7 mouse cellular contexts compared by ENCODE assay signal in genomic region chr19:45058113-45058839, GRCm38 (mm10). TPM values are rescaled to one million over a fixed set of nuclear protein-coding genes. Genes with fewer than 3 reads are reported as not detected.
DNase-seq lines count a peak whose midpoint lies in the region; ATAC-seq and TF ChIP-seq lines count a peak whose summit lies in the region.

No protein-coding gene starts in this region.

- peak; percentile 92 for DNase-seq in adrenal gland, adult 8-10 months
- peak; percentile 99 for DNase-seq in embryo, embryonic 9.5 days (ENCODE audit: extremely low spot score)
- DNase-seq in gonadal fat pad, adult 2 months (ENCODE audit: low read depth) = peak; percentile 86
- DNase-seq in left cerebral cortex, postnatal 4 days = peak; percentile 95

- TF ChIP-seq POLR2A in small intestine, adult 2 months (IDR thresholded peaks at IDR 0.05; ENCODE audit: low read depth, low read length) = peak; percentile 65; the same call in 1 of the 2 replicates

- H3K27me3 ChIP-seq in intestine, postnatal 0 days (replicated peaks; ENCODE audit: control insufficient read depth, insufficient read depth, low read length) = no peaks in the 10 kb centered on the region
- no peaks in the 10 kb centered on the region for H3K27me3 ChIP-seq in midbrain, embryonic 12.5 days
- H3K27me3 ChIP-seq in small intestine, adult 2 months (ENCODE audit: control insufficient read depth, insufficient read depth, low read length) = no peaks in the 10 kb centered on the region

- TF ChIP-seq CTCF in intestine, postnatal 0 days (IDR thresholded peaks at IDR 0.05; ENCODE audit: low read depth) = no peak
- TF ChIP-seq CTCF in small intestine, adult 2 months (IDR thresholded peaks at IDR 0.05; ENCODE audit: extremely low read depth, insufficient read length, insufficient replicate concordance, low read depth, low read length) = no peak

- peaks cover 10% of the 10 kb centered on the region; the same call in 1 of the 2 replicates for H3K36me3 ChIP-seq in intestine, postnatal 0 days (ENCODE audit: control insufficient read depth, insufficient read depth)
- peaks cover 11% of the 10 kb centered on the region; the same call in 1 of the 2 replicates for H3K36me3 ChIP-seq in midbrain, embryonic 12.5 days
- peaks cover 1% of the 10 kb centered on the region; the same call in 1 of the 2 replicates for H3K36me3 ChIP-seq in small intestine, adult 2 months (ENCODE audit: control insufficient read depth, insufficient read depth, low read length)

- WGBS in intestine, postnatal 0 days = under 1% methylated on average over 34 of the region's 34 CpGs
- under 1% methylated on average over 34 of the region's 34 CpGs for WGBS in midbrain, embryonic 12.5 days
- WGBS in small intestine, adult 2 months = under 1% methylated on average over 34 of the region's 34 CpGs

- peak overlapping the region; percentile 59 for H3K4me3 ChIP-seq in intestine, postnatal 0 days (ENCODE audit: low read depth, low read length)
- H3K4me3 ChIP-seq in midbrain, embryonic 12.5 days = peak overlapping the region; percentile 56
- peak overlapping the region; percentile 75 for H3K4me3 ChIP-seq in small intestine, adult 2 months (ENCODE audit: low read depth, low read length)

- H3K4me1 ChIP-seq in intestine, postnatal 0 days (replicated peaks; ENCODE audit: control insufficient read depth, insufficient read depth, low read length) = no peaks in the 10 kb centered on the region; the same call in 1 of the 2 replicates
- peaks cover 24% of the 10 kb centered on the region for H3K4me1 ChIP-seq in midbrain, embryonic 12.5 days
- peaks cover 5% of the 10 kb centered on the region; the same call in 1 of the 2 replicates for H3K4me1 ChIP-seq in small intestine, adult 2 months (ENCODE audit: control insufficient read depth, insufficient read depth, insufficient read length, low read length)

- peak overlapping the region; percentile 51 for H3K9ac ChIP-seq in intestine, postnatal 0 days (ENCODE audit: low read depth, low read length)
- peak overlapping the region; percentile 72 for H3K9ac ChIP-seq in midbrain, embryonic 12.5 days (replicated peaks)

- no peaks in the 10 kb centered on the region for H3K9me3 ChIP-seq in intestine, postnatal 0 days (ENCODE audit: control insufficient read depth)
- no peaks in the 10 kb centered on the region for H3K9me3 ChIP-seq in midbrain, embryonic 12.5 days

- intact Hi-C loops in left cerebral cortex, postnatal 4 days (cut with DNase I) = no loop called here

- H3K4me2 ChIP-seq in intestine, postnatal 0 days (replicated peaks; ENCODE audit: low read depth) = peak overlapping the region; percentile 80
- H3K4me2 ChIP-seq in midbrain, embryonic 12.5 days (replicated peaks) = peak overlapping the region; percentile 78

- peak overlapping the region; percentile 95 for H3K27ac ChIP-seq in intestine, postnatal 0 days (ENCODE audit: low read depth, low read length)
- H3K27ac ChIP-seq in midbrain, embryonic 12.5 days (replicated peaks) = peak overlapping the region; percentile 97
- peak overlapping the region; percentile 91 for H3K27ac ChIP-seq in small intestine, adult 2 months (ENCODE audit: insufficient read depth, low read depth, low read length)

- ATAC-seq in intestine, postnatal 0 days = peak; percentile 87
- ATAC-seq in midbrain, embryonic 12.5 days (ENCODE audit: low FRiP score, low read depth) = peak; percentile 94

RNA-seq across cellular contexts. Expression of gene Sfxn3, which starts 11.0 kb away (rescaled TPM):
- 10 to 100 TPM; 53.1 to 96.1 (median 73.9) TPM for total RNA-seq in adrenal gland, adult 8-10 months (2022)
- 58.5 and 68.1 TPM in 2 replicates for polyA plus RNA-seq in gonadal fat pad, adult 2 months (2012; rRNA removed)
- polyA plus RNA-seq in intestine, postnatal 0 days (2015; fragmentation: Nextera tagmentation; extraction: Ambion mirVana) = 15.1 and 17.5 TPM in 2 replicates
- 100 to 1,000 TPM; 108 to 128 TPM for total RNA-seq in left cerebral cortex, postnatal 4 days (2021)
- 32.1 and 32.6 TPM in 2 replicates for polyA plus RNA-seq in midbrain, embryonic 12.5 days (2016; fragmentation: Nextera tagmentation; extraction: Ambion mirVana)
- 8.8 and 9.5 TPM in 2 replicates for polyA plus RNA-seq in small intestine, adult 2 months (2012; rRNA removed)

RNA-seq across cellular contexts. Expression of gene Pdzd7, which starts 12.8 kb away (rescaled TPM):
- under 1 TPM; 0.12 to 1.00 (median 0.56) TPM for total RNA-seq in adrenal gland, adult 8-10 months (2022)
- 0.61 and 0.70 TPM in 2 replicates for polyA plus RNA-seq in gonadal fat pad, adult 2 months (2012; rRNA removed)
- polyA plus RNA-seq in intestine, postnatal 0 days (2015; fragmentation: Nextera tagmentation; extraction: Ambion mirVana) = 0.22 and 0.37 TPM in 2 replicates
- total RNA-seq in left cerebral cortex, postnatal 4 days (2021) = 1 to 10 TPM; 8.0 to 8.2 TPM
- 0.46 and 0.84 TPM in 2 replicates for polyA plus RNA-seq in midbrain, embryonic 12.5 days (2016; fragmentation: Nextera tagmentation; extraction: Ambion mirVana)
- polyA plus RNA-seq in small intestine, adult 2 months (2012; rRNA removed) = 0.29 and 1.2 TPM in 2 replicates

RNA-seq across cellular contexts. Expression of gene Kazald1, which starts 16.8 kb away (rescaled TPM):
- total RNA-seq in adrenal gland, adult 8-10 months (2022) = 10 to 100 TPM in 2 of 4 experiments, 1 to 10 TPM in 2; 6.2 to 13.8 (median 9.5) TPM
- 5.7 and 8.4 TPM in 2 replicates for polyA plus RNA-seq in gonadal fat pad, adult 2 months (2012; rRNA removed)
- 1.2 and 2.1 TPM in 2 replicates for polyA plus RNA-seq in intestine, postnatal 0 days (2015; fragmentation: Nextera tagmentation; extraction: Ambion mirVana)
- 1 to 10 TPM in 1 of 2 experiments, under 1 TPM in 1; 0.70 to 1.8 TPM for total RNA-seq in left cerebral cortex, postnatal 4 days (2021)
- polyA plus RNA-seq in midbrain, embryonic 12.5 days (2016; fragmentation: Nextera tagmentation; extraction: Ambion mirVana) = 0.71 and 0.97 TPM in 2 replicates
- 2.2 and 2.4 TPM in 2 replicates for polyA plus RNA-seq in small intestine, adult 2 months (2012; rRNA removed)

RNA-seq across cellular contexts. Expression of gene Lzts2, which starts 44.1 kb away (rescaled TPM):
- 100 to 1,000 TPM; 100 to 121 (median 110) TPM for total RNA-seq in adrenal gland, adult 8-10 months (2022)
- polyA plus RNA-seq in gonadal fat pad, adult 2 months (2012; rRNA removed) = 87.8 and 102 TPM in 2 replicates
- 26.0 and 26.2 TPM in 2 replicates for polyA plus RNA-seq in intestine, postnatal 0 days (2015; fragmentation: Nextera tagmentation; extraction: Ambion mirVana)
- total RNA-seq in left cerebral cortex, postnatal 4 days (2021) = 10 to 100 TPM; 30.2 to 35.1 TPM
- 69.5 and 70.3 TPM in 2 replicates for polyA plus RNA-seq in midbrain, embryonic 12.5 days (2016; fragmentation: Nextera tagmentation; extraction: Ambion mirVana)
- 40.3 and 50.4 TPM in 2 replicates for polyA plus RNA-seq in small intestine, adult 2 months (2012; rRNA removed)

RNA-seq across cellular contexts. Expression of gene Mrpl43, which starts 52.0 kb away (rescaled TPM):
- 10 to 100 TPM; 44.2 to 57.9 (median 48.4) TPM for total RNA-seq in adrenal gland, adult 8-10 months (2022)
- polyA plus RNA-seq in gonadal fat pad, adult 2 months (2012; rRNA removed) = 73.0 and 74.7 TPM in 2 replicates
- polyA plus RNA-seq in intestine, postnatal 0 days (2015; fragmentation: Nextera tagmentation; extraction: Ambion mirVana) = 80.1 and 83.0 TPM in 2 replicates
- 10 to 100 TPM; 41.3 to 41.6 TPM for total RNA-seq in left cerebral cortex, postnatal 4 days (2021)
- polyA plus RNA-seq in midbrain, embryonic 12.5 days (2016; fragmentation: Nextera tagmentation; extraction: Ambion mirVana) = 70.3 and 78.7 TPM in 2 replicates
- polyA plus RNA-seq in small intestine, adult 2 months (2012; rRNA removed) = 71.9 and 126 TPM in 2 replicates

Comparison
In these comparisons a context has a peak if more than half of its experiments do, and no peak if none do; other contexts are left out.
1. Peak in every context shown above with its lines: DNase-seq, ATAC-seq, H3K4me3 ChIP-seq and H3K27ac ChIP-seq.